Mouse (Mus musculus): ENCODE measurements around the gene Htr5a.

The Htr5a gene

DNA sequence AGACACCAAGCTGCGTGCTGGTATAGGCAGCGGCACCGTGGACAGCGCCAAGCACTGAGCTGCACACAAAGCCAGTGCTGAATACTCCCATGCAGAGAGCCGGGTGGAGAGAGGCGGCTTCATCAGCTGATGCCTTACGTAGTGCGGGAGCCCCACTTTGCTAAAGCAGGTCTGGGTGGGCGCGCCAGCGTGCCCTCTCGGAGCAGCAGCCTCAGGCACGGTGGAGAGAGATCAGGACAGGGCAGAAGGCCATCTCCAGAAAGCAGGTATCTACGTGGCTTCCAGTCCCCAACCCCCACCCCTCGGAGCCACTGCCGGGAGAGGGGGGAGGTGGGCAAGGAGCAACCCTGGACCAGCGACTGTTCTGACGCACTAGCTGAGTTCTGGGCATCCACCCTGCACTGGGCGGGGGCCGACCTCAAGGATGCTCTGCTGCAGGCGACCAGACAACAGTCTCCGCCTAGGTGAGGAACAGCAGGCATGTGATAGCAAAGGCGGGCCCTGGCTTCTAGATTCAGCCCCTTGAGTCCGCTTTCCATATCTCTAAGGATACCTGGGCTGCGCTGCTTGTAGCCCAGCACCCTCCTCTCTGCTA lies at the start of gene Htr5a:
Gene Htr5a (plus strand): TSS at position 449 of the 595 bp plus-strand sequence.
- DNase-seq (ENCODE audit: low spot score) = no peak

DNA sequence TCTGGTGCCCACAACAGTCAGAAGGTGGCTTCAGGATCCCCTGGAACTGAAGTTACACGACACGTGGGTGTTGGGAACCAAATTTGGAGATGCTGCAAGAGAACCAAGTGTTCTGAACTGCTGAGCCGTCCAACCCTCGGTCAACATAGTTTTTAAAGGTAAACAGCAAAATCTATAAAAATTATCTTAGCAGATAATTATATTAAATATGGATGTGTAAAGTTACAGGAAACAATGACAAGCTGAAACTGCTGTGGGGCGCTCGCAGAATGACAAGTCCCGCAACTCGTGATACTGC lies 49.8 kb upstream of the Htr5a start:
- DNase-seq (ENCODE audit: low spot score) = no peak

DNA sequence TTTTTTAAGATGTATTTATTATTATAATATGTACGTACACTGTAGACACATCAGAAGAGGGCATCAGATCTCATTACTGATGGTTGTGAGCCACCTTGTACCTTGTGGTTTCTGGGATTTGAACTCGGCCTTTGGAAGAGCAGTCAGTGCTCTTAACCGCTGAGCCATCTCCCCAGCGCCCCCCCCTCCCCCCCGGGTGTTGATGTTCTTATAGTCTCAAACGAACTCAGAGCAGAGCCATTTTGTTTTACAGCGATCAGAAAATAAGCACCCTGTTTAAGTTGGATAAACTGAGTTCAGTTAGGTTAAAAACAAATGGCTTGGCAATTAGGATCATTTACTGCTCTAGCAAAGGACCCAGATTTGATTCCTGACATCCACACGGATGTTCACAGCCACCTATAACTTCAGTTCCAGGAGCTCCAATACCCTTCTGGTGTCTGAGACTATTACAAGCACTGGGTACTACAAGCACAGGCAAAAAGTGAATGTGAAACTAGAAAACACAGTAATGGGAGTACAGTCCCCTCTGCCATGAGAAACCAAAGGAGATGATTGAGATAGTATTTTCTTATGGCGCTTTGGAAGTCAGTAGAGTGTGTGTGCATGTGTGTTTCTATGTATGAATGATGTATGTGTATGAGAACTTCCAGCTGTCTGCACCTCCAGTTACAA lies 49.3 kb upstream of the Htr5a start:
- no peak for DNase-seq (ENCODE audit: low spot score)

DNA sequence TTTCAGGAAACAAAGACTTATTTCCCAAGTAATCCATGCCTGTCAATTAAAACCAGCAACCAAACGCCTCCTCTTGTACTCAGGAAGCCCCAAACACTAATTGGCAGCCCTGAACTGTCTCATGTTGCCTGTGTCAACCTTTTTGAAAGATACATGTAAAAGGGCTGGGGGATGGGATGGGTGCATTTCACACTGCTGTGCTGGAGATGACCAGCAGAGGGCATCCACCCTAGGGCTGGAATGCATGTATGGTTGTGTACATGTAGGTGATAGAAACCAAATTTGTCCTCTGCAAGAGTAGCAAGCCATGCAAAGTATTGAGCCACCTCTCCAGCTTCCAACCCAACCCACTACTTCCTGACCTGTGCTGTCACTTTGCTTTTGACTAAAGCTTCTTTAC lies 48.0 kb upstream of the Htr5a start:
- DNase-seq (ENCODE audit: low spot score) = peak; percentile 66

DNA sequence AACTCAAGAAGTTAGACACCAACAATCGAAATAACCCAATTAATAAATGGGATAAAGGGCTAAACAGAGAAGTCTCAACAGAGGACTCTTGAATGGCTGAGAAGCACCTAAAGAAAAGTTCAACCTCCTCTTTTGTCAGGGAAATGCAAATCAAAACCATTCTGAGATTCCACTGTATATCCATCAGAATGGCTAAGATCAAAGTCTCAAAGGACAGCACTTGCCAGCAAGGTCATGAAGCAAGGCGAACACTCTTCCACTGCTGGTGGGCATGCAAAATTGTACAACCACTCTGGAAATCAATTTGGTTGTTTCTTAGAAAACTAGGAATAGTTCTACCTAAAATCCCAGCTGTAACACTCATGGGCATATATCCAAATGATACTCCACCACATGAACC lies 27.7 kb upstream of the Htr5a start:
- no peak for DNase-seq (ENCODE audit: low spot score)

DNA sequence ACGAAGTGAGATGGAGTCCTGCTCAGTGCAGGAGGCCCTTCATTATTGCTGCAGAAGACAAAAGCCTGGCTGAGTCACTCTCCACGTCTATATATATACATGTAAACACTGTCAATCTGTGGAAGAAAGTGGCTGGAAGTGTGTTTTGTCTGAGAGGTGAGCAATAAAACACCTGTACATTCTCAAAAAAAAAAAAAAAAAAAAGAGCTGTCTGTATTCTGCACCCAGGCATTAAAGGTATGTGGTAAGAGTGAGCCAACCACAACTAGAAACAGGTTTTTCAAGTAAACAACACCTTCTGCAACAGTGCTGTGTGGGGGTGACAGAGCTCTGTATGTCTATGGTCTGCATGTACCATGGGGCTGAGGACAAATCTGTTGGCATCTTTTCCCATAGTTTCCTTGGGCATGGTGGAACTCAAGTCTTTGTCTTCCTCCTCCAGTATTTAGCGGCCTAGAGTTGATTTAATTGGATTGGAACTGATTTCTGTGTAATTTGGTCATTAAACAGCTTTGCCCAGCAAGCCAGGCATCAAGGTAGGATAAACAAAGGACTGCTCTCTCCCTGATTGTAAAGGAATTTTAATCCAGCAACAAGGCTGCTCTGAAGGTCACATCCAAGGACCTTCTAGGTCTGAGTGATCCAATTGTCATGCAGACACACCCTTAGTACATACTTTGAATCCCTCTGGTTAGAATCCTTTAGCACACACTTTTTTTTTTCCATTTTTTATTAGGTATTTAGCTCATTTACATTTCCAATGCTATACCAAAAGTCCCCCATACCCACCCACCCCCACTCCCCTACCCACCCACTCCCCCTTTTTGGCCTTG lies 22.9 kb upstream of the Htr5a start:
- no peak for DNase-seq (ENCODE audit: low spot score)

DNA sequence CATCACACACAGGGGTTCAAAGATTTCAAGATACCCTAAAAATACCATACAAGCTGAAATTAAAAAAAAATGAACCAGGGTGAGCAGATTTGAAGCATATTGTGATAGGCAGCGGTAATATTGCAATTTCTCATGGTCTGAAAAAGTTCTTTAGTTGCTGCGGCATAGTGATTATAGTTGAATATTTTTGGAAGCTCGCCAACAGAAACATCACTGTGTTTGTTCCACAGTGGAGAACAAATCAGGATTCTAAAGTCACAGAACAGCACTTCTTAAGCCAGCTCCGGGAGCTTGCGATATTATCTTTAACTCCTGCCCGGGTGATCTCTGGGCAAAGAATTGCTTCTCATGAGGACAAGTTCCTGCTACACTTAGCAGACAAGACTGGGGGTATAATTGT lies 20.8 kb upstream of the Htr5a start:
- no peak for DNase-seq (ENCODE audit: low spot score)

DNA sequence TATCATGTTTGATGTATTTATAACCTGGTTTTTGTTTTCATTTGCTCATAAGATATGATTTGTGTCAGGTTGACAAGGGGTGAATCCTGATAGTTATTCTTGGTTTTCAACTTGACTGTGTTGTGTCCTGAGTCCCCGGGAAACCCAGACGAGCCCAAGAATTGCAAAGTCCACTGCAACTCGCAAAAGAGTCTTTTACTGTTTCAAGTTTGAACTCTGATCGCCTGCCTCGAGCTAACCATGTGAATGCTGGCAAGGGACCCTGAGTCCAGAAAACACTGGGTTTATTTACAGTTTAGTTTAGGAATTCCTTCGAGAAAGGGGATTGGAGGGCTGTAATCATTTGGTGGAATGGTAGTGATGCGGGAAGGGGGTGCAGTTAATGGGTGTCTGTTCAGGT lies 14.0 kb upstream of the Htr5a start:
- no peak for DNase-seq (ENCODE audit: low spot score)

DNA sequence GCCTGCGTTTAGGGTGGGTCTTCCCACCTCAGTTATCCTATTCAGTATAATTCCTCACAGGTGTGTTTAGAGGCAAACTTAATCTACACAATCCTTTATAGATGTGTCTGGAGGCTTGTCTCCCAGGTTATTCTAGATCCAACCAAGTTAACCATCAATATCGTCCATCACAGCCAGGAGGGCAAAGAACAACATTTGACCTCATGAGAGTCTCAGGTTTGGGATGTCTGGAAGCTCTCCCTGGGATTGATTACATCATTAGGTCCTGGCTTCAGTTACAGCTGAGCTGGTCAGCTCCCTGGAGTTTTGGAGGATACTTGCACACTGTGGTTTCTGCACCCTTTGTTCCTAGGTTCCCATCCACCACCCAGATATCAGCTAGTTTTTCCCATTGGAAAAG lies 6.9 kb upstream of the Htr5a start:
- DNase-seq (ENCODE audit: low spot score) = no peak

DNA sequence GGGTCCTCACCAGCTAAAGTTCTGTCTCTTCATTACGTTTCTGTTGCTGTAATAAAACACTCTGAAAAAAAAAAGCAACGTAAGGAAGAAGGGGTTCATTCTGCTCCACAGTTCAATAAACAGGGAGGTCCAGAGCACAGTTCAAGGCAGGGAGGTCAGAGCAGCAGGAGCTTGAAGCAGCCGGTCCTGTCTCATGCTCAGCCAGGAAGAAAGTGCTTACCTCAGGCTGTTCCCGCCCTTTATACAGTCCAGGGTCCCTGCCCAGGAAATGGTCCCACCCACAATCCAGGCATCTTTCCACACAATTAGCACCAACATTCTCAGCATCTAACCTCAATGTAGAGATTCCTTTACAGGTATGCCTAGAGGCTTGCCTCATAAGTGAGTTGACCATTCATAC lies 3.9 kb upstream of the Htr5a start:
- no peak for DNase-seq (ENCODE audit: low spot score)

DNA sequence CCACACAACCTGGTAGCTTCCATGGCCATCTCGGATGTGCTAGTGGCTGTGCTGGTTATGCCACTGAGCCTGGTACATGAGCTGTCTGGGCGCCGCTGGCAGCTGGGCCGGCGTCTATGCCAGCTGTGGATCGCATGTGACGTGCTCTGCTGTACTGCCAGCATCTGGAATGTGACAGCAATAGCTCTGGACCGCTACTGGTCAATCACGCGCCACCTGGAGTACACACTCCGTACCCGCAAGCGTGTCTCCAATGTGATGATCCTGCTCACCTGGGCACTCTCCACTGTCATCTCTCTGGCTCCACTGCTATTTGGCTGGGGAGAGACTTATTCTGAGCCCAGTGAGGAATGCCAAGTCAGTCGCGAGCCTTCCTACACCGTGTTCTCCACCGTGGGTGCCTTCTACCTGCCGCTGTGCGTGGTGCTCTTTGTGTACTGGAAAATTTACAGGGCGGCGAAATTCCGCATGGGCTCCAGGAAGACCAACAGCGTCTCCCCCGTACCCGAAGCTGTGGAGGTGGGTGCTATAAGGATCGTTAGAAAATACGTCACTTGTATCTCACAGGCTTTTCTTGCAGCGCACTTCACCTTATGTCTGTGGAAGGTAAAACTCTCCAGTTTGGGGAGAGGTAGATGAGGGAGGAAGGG lies 847 bp downstream of the Htr5a start:
- no peak for DNase-seq (ENCODE audit: low spot score)

DNA sequence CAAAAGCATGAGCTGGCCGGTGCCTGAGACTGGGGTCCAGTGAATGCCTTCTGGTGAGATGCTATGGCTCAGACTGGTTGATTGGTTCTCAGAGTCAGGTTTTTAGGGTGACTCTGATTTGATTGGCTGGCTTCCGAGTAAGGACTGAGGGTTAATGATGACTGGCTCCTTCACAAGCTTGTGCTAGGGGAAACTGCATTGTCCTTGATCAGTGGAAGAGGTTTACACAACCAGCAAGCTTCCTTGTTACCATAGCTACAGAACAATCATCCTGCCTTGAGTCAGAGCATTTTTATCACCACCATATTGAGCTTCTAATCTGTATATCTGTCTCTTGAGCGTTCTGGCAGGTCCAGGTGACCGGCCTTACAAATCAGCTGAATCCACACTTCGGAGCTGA lies 5.0 kb downstream of the Htr5a start:
- no peak for DNase-seq (ENCODE audit: low spot score)

DNA sequence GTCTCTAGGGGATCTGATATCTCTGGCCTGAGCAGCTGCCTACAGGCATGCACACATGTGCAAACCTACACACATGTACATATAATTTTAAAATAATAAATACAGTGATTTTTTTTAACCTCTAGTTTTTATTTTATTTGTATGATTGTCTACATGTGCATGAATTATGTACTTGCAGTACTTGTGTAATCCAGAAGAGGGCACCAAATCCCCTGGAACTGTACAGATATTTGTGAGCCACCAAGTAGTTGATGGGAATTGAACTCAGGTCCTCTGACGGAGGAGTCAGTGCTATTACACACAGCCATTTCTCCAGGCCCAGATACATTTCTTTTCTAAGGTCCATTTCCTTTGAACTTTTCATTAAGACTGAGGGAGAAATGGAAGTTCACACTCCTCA lies 12.3 kb downstream of the Htr5a start:
- DNase-seq (ENCODE audit: low spot score) = peak; percentile 40

DNA sequence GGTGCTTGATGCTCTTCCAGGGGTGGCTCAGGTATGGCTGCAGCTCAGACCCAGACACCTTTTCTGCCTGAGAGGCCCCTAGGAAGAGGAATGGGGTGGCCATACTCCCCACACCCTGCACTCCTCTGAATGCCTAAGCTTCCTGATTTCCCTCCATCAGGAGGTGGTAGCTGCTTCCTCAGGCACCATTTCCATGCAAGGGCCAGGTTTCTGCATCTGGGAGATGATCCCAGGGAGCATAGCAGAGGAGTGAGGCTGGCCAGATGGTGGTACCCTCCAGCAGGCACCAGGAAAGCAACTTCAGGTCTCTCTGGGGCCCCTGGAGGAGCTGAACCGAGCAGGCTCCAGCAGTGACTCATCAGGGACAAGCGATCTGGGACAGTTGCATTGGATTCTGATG lies 13.8 kb downstream of the Htr5a start:
- no peak for DNase-seq (ENCODE audit: low spot score)

DNA sequence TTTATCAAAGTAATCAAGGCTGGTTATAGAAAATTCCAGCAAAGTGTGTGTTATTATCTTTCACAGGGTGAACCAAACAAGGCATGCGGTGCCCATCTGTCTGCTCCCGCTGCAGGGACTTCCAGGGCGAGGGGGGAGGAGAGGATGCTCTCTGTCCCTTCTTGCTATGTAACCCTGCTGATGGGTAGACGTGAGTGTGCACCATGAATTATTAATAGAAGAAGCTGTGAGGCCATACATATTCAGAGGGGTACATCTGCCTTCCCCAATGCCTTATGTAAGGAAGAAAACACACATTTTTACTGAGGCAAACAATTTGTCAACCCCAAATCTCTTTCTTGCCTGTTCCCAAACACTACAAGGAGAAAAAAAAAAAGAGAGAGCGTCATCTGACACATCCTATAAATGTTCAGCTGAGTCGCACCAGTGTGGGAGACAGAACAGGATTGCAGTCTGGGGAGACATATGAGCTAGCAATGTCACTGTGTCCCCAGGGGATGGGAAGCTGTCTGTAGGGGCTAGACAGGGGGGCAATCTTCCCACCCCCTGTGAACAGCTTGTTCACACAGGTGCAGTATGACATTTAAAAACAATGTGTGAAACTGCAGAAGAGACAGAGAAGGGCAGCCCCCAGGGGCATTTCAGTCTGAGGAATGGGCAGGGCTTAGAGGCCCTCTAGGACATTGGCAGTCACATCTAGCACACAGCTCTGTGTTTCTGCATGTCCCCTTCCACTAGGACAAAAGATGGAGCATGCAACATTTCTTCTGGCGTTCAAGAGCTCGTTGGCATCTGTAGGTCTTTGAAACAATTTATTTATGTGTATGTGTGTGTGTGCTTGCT lies 31.5 kb downstream of the Htr5a start:
- DNase-seq (ENCODE audit: low spot score) = no peak

DNA sequence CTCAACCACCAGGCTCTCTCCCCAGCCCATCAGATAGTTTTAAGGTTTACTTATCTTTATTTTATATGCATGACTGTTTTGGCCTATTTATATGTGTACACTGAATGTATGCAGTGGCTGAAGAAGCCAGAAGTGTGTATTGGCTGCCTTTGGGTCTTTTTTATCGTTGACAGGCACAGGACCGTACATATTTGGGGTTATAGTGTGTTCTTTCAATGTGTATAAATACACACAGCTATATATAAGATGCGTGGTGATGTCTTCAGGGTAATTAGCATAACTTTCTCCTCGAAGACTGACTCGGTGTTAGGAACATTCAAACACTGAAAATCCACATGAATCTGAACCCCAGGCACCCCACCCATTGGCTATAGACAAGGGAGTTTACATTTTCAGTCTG lies 32.3 kb downstream of the Htr5a start:
- DNase-seq (ENCODE audit: low spot score) = no peak

DNA sequence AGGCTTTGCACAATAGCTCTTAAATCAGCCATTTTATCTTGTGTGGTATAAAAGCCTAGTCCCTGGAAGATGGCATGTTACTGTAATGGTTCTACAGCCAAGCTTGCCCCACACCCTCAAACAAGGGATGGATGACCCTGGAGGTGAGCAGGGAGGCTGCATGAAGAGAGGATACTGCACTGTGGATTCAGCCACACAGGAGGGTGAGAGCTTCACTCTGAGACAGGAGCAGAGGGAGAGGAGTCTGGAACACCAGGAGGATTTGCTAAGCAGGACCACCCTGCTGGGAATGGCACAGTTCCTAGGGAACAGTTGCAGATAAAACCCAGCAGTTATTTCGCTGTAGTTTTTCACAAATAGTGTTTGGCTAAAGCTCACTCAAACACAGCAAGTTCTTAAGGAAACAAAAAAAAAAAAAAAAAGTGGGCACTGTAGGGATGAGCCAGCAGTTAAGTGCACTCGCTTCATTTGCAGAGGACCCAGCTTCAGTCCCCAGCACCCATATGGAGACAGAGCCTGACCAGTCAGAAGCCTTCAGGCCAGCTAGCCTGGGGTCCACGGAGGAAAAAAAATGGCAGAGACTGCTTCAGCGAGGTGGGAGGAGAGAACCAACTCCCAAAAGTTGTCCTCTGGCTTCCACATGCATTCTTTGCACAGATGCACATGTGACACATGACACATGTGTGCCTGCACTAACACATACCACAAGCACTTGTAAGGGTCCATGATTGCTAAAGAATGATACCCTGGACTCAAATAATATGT lies 33.6 kb downstream of the Htr5a start:
- no peak for DNase-seq (ENCODE audit: low spot score)

DNA sequence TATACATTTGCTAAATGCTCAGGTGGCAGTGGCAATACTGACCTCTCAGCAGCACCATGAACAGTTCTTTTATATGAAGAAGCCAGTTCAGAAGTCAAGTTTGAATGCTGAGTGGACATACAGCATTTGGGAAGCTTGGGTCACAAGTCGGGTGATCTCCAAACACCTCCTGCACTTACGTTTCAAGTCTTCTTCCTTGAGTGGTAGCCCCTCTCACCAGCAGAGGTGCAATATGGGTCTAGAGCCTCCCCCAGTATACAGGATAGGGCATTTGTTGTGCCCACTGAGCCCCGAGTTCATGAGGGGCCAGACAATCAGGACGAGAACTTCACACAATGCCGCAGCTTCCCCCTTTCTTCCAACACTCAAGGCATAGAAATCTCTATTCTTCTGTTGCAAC lies 36.4 kb downstream of the Htr5a start:
- no peak for DNase-seq (ENCODE audit: low spot score)

DNA sequence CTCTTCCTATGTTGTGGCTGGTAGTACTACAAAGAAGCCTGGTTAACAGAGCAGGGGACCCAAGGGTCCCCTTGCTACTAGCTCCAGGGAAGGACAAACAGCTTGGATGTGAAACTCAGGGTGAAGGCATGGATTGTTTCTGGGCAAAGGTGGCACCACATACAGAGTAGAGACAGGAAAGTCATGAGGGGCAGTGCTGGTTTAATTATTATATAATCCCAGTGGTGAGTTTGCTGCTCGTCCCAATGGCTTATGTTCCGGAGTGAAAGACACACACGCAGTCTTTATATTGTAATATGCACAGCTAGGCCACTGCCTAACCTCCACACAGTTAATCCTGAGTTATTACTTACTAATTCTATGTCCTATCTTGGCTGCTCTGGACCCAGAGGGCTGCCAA lies 37.8 kb downstream of the Htr5a start:
- no peak for DNase-seq (ENCODE audit: low spot score)

DNA sequence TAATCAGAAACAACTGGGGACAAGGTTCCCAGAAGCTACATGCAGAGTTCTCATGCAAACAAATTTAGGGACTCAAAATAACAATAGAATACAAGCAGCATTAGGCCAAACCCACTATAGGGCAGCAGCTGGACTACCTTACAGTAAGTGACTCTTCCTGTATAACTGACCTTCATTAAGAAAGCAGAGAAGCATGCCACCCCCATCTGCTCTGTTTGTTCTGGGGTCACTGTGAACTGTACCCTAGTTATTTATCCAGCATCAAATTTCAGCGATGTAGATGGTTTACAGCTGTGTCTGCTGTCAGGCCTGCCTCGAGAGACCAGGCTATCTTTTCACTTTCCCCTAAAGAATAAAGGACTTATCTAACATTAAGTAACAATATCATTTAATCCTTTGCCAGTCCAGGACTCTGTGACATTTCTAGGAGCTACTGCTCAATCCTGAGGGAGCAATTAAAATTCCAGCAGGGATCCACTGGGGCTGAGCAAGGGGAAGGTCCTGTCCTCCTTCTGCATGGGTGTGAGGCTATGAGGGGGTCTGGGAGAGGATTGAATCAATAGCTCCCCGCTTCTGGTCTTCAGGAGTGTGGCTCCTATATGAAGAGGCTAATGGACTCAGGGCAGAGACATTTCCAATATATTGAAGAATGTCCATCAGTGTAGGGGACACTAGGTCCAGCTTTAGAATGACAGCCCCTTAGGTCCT lies 38.5 kb downstream of the Htr5a start:
- DNase-seq (ENCODE audit: low spot score) = no peak

DNA sequence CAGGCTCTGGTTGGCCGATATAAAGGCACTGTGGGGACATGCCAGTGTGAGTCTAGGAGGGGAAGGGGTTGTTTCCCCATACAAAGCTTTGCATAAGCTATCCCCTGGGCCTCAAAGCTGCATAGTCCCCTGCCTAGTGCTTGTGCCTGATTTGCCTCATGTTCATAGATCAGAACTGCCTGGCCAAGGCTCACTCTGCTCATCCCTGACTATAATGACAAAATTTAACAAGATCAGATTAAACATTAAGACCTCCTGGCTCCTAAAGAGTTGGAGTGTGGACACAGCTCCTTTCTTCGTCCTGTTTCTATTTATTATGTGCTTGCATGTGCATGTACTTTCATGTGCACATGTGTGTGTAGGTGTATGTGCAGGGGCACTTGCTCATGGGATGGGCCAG lies 39.3 kb downstream of the Htr5a start:
- no peak for DNase-seq (ENCODE audit: low spot score)
